Mouse (Mus musculus): ENCODE results near the gene Ephx1. TPM values are rescaled to one million over a fixed set of nuclear protein-coding genes. Genes with fewer than 3 reads are reported as not detected.

Gene Ephx1
- polyA plus RNA-seq, 1 experiment: 5.1 TPM

GRCm38 (mm10) chr1:181012416-181012815 is 8.3 kb downstream of the Ephx1 start:
- DNase-seq (ENCODE audit: low read depth): no peak
- no peak for TF ChIP-seq CTCF (IDR thresholded peaks at IDR 0.05; ENCODE audit: borderline replicate concordance, extremely low read depth, insufficient read depth, insufficient read length)
- no peak for TF ChIP-seq POLR2A (IDR thresholded peaks at IDR 0.05; ENCODE audit: borderline replicate concordance, extremely low read depth, insufficient read depth, insufficient read length, poor library complexity, severe bottlenecking)

GRCm38 (mm10) chr1:181011601-181012000 is 9.1 kb downstream of the Ephx1 start:
- no peak for TF ChIP-seq CTCF (IDR thresholded peaks at IDR 0.05; ENCODE audit: borderline replicate concordance, extremely low read depth, insufficient read depth, insufficient read length)
- no peak for TF ChIP-seq POLR2A (IDR thresholded peaks at IDR 0.05; ENCODE audit: borderline replicate concordance, extremely low read depth, insufficient read depth, insufficient read length, poor library complexity, severe bottlenecking)
- no peak for DNase-seq (ENCODE audit: low read depth)

- DNase-seq (ENCODE audit: low read depth): no peak
- no peak for TF ChIP-seq CTCF (IDR thresholded peaks at IDR 0.05; ENCODE audit: borderline replicate concordance, extremely low read depth, insufficient read depth, insufficient read length)
- TF ChIP-seq POLR2A (IDR thresholded peaks at IDR 0.05; ENCODE audit: borderline replicate concordance, extremely low read depth, insufficient read depth, insufficient read length, poor library complexity, severe bottlenecking): no peak
Measured at GRCm38 (mm10) chr1:181010171-181010932, 10.4 kb downstream of the Ephx1 start.

- TF ChIP-seq POLR2A (IDR thresholded peaks at IDR 0.05; ENCODE audit: borderline replicate concordance, extremely low read depth, insufficient read depth, insufficient read length, poor library complexity, severe bottlenecking) (no peak), CTCF (IDR thresholded peaks at IDR 0.05; ENCODE audit: borderline replicate concordance, extremely low read depth, insufficient read depth, insufficient read length) (no peak)
- no peak for DNase-seq (ENCODE audit: low read depth)
Measured at GRCm38 (mm10) chr1:181009754-181010153, 10.9 kb downstream of the Ephx1 start.

- DNase-seq (ENCODE audit: low read depth): no peak
Measured at GRCm38 (mm10) chr1:181009011-181009590, 11.6 kb downstream of the Ephx1 start.

GRCm38 (mm10) chr1:181008266-181008665 is 12.4 kb downstream of the Ephx1 start:
- TF ChIP-seq CTCF (IDR thresholded peaks at IDR 0.05; ENCODE audit: borderline replicate concordance, extremely low read depth, insufficient read depth, insufficient read length): no peak
- TF ChIP-seq POLR2A (IDR thresholded peaks at IDR 0.05; ENCODE audit: borderline replicate concordance, extremely low read depth, insufficient read depth, insufficient read length, poor library complexity, severe bottlenecking): no peak
- DNase-seq (ENCODE audit: low read depth): no peak

More at GRCm38 (mm10) chr1:181009011-181009590, 11.6 kb downstream of the Ephx1 start:
- no peak for TF ChIP-seq CTCF (IDR thresholded peaks at IDR 0.05; ENCODE audit: borderline replicate concordance, extremely low read depth, insufficient read depth, insufficient read length)
- no peak for TF ChIP-seq POLR2A (IDR thresholded peaks at IDR 0.05; ENCODE audit: borderline replicate concordance, extremely low read depth, insufficient read depth, insufficient read length, poor library complexity, severe bottlenecking)

GRCm38 (mm10) chr1:181007831-181008230 is 12.9 kb downstream of the Ephx1 start:
- no peak for DNase-seq (ENCODE audit: low read depth)

GRCm38 (mm10) chr1:181005331-181005730 is 15.4 kb downstream of the Ephx1 start:
- no peak for TF ChIP-seq POLR2A (IDR thresholded peaks at IDR 0.05; ENCODE audit: borderline replicate concordance, extremely low read depth, insufficient read depth, insufficient read length, poor library complexity, severe bottlenecking)
- no peak for DNase-seq (ENCODE audit: low read depth)

More at GRCm38 (mm10) chr1:181007831-181008230, 12.9 kb downstream of the Ephx1 start:
- TF ChIP-seq POLR2A (IDR thresholded peaks at IDR 0.05; ENCODE audit: borderline replicate concordance, extremely low read depth, insufficient read depth, insufficient read length, poor library complexity, severe bottlenecking): no peak
- no peak for TF ChIP-seq CTCF (IDR thresholded peaks at IDR 0.05; ENCODE audit: borderline replicate concordance, extremely low read depth, insufficient read depth, insufficient read length)

- TF ChIP-seq CTCF (IDR thresholded peaks at IDR 0.05; ENCODE audit: borderline replicate concordance, extremely low read depth, insufficient read depth, insufficient read length) (no peak), POLR2A (IDR thresholded peaks at IDR 0.05; ENCODE audit: borderline replicate concordance, extremely low read depth, insufficient read depth, insufficient read length, poor library complexity, severe bottlenecking) (no peak)
- DNase-seq (ENCODE audit: low read depth): no peak
Measured at GRCm38 (mm10) chr1:181003790-181004189, 16.9 kb downstream of the Ephx1 start.

GRCm38 (mm10) chr1:181001621-181002020 is 19.1 kb downstream of the Ephx1 start:
- no peak for TF ChIP-seq CTCF (IDR thresholded peaks at IDR 0.05; ENCODE audit: borderline replicate concordance, extremely low read depth, insufficient read depth, insufficient read length)
- TF ChIP-seq POLR2A (IDR thresholded peaks at IDR 0.05; ENCODE audit: borderline replicate concordance, extremely low read depth, insufficient read depth, insufficient read length, poor library complexity, severe bottlenecking): no peak
- no peak for DNase-seq (ENCODE audit: low read depth)

- TF ChIP-seq POLR2A (IDR thresholded peaks at IDR 0.05; ENCODE audit: borderline replicate concordance, extremely low read depth, insufficient read depth, insufficient read length, poor library complexity, severe bottlenecking): no peak
- TF ChIP-seq CTCF (IDR thresholded peaks at IDR 0.05; ENCODE audit: borderline replicate concordance, extremely low read depth, insufficient read depth, insufficient read length): no peak
- no peak for DNase-seq (ENCODE audit: low read depth)
Measured at GRCm38 (mm10) chr1:181001217-181001616, 19.5 kb downstream of the Ephx1 start.
